Mouse (Mus musculus) adrenal gland, adult 18-20 months (tissue): ENCODE results near the gene Cyb5d1. TPM values are rescaled to one million over a fixed set of nuclear protein-coding genes. Genes with fewer than 3 reads are reported as not detected.
A peak's percentile ranks its signal among the peaks of the same experiment; 100 is the strongest.

ENCODE experiments used
- DNase-seq, 2 experiments: peaks; one replicate each; pipeline ENCODE4 v3.0.0; 2021 to 2022; ENCODE audit warnings: low spot score in 2 of 2
- long read RNA-seq, 2 experiments: library from polyadenylated mRNA; stranded (forward); transcript quantifications; one replicate each; pipeline ENCODE4 v2.0.0; 2021
- total RNA-seq, 2 experiments: library from RNA; stranded (reverse); gene quantifications; 1 replicate in 1 of 2; 2 replicates in 1 of 2; pipeline ENCODE4 v1.2.3; 2021

Cyb5d1 gene
- 10 to 100 TPM; 41.3 to 50.2 TPM for total RNA-seq
- long read RNA-seq, experiment 1, transcript Cyb5d1-201 (4 exons, 753 nt), result major isoform, 22 of 29 reads
- long read RNA-seq, experiment 1, partial matches to known transcripts, result 1 of 29 reads
- long read RNA-seq, experiment 1, other reads (novel, unspliced or antisense), result 6 of 29 reads
- long read RNA-seq, experiment 2, transcript Cyb5d1-201 (4 exons, 753 nt), result major isoform, 44 of 62 reads
- long read RNA-seq, experiment 2, partial matches to known transcripts, result 0 of 62 reads
- long read RNA-seq, experiment 2, other reads (novel, unspliced or antisense), result 18 of 62 reads

DNA sequence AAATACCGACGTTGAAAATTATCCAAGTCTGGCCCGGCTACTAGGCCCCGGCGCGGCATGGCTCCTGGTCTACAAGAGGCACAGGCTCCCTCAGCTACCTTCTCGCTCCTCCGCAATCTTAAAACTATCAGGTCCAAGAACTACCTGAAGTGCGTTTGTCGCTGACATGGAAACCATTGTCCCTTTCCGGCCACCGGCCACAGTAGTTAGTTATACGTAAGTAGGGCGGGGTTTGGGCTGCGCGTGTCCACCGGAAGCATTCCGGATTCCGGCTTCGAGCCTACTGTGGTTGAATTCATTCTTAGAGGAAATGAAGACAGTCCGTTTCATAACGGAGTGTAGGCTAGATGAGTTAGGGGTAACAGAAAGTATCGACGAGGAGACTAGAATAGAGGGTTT, at the start of gene Cyb5d1, which contains the start of gene Naa38:
TSS of gene Cyb5d1 (minus strand) at position 397 of the 399 bp plus-strand sequence.
TSS of gene Naa38 (plus strand) at position 253 of the 399 bp plus-strand sequence.
- peak; percentile 85 to 87 for DNase-seq

DNA sequence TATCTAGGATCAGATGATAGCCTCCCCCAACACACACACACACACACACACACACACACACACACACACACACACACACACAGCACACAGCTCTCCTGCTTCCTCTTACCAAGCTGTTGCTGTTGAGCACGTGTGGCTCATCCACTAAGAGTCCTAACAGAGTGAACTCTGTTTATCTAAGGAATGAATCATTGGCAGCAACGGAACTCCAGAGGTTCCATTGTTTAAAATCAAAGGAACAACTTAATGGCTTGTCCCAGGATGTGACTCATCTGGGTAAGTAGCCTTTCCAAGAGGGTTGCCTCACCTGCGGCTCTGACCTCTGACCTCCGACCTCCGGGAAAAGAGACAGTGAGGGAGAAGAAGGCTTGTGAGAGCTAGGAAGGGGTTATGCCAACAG, 47.9 kb upstream of the Cyb5d1 start:
- no peak for DNase-seq

GRCm38 (mm10) chr11:69437291-69437690, 41.9 kb upstream of the Cyb5d1 start:
- DNase-seq, result no peak

DNA sequence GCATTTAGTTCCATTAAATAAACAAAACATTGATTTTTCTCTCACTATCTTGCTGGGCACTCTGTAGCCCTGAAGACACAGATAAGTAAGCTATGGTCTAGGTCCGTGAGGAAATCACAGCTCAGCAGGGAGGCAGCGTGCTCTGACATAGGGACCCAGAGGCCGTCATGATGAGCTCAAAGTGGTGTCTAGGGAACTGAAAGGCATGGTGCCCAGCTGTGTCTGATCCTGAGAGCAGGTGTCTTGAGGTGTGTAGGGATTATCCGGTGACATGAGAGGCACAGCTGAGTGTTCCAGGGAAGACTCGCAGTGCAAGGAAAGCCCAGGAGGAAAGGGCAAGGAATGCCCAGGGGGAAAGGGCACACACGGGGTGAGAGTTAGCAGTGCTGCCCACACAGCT, 37.8 kb upstream of the Cyb5d1 start:
- no peak for DNase-seq

DNA sequence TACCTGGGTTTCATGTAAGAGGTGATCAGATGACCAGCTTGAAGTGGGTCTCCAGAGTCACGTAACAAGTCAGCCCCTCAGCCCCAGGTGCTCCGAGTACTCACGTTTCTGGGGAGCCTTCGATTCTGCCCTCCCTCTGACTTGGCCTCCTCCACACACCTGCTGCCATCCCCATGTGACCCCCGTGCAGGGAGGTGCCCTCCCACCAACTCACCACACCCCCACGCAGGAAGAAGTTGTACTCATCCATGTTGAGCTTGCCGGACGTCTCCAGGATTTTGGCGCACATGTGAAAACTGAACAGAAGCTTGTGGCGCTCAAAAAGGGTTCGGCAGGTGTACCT, 37.2 kb upstream of the Cyb5d1 start:
- DNase-seq, result no peak

GRCm38 (mm10) chr11:69431829-69432639, 36.6 kb upstream of the Cyb5d1 start:
- peak in 1 of 2 experiments; percentile 58 for DNase-seq

GRCm38 (mm10) chr11:69430631-69431030, 35.2 kb upstream of the Cyb5d1 start:
- no peak for DNase-seq

GRCm38 (mm10) chr11:69429313-69429712, 33.9 kb upstream of the Cyb5d1 start:
- no peak for DNase-seq

DNA sequence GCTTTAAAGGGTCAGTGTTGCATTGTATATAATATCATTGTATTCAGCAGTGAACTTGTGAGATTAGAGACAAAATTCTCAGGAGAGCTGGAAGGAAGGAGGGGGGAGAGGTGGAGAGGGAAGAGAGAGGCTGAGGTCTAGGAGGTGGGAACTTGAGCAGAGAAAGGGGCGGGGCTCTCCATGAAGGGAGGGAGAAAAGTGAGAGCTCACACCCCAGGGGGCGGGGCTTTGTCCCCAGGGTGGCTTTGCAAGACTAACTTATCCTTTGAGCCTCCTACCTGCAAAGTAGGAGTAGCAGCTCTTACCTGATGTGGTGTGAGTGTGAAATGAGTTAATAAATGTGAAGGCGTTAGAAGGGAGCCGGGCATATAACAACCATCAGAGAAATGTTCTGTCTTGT, 33.3 kb upstream of the Cyb5d1 start:
- DNase-seq, result no peak

GRCm38 (mm10) chr11:69426246-69426645, 30.8 kb upstream of the Cyb5d1 start:
- no peak for DNase-seq

GRCm38 (mm10) chr11:69423885-69424284, 28.5 kb upstream of the Cyb5d1 start:
- DNase-seq, result no peak

GRCm38 (mm10) chr11:69422842-69423241, 27.4 kb upstream of the Cyb5d1 start:
- no peak for DNase-seq

DNA sequence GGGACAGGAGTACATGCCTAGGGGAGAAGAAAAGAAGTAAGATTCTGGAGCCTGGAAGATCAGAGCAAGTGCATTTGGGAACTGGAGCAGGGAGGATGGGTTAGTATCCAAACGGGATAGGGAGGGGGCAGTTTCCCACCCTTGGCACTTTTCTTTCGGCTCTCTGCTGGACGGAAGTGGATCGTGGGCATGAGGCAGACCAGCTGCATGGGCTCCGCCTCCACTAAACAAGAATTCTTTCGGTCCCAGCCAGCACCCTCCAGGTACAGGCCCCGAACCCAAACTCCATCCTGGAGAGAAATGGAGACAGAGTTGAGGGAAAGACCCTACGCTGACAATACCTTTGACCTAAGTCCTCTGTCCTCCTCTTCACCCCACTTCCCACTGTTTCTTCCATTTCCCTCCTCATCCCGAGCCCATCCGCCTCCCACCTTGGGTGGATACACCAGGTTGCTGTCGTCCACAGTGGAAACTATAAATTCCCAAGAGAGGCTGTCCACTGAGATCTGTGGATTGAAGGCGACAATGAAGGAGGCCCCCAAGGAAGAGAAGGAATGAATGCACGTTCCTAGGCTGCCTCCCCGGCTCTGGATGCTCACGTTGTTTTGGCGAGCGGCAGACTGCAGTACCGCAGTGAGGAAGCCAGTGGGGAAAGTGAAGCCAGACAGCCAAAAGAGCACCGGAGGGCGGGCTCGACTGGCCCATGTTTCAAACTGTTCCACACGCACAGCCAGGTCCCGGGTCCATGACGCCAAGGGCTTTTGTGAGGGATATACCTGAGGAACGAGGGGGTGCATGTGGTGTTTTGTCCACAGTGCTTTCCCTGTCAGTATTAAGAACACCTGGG, 25.9 kb upstream of the Cyb5d1 start:
- DNase-seq, result no peak

- no peak for DNase-seq
Measured at GRCm38 (mm10) chr11:69420554-69421000, 25.1 kb upstream of the Cyb5d1 start.

DNA sequence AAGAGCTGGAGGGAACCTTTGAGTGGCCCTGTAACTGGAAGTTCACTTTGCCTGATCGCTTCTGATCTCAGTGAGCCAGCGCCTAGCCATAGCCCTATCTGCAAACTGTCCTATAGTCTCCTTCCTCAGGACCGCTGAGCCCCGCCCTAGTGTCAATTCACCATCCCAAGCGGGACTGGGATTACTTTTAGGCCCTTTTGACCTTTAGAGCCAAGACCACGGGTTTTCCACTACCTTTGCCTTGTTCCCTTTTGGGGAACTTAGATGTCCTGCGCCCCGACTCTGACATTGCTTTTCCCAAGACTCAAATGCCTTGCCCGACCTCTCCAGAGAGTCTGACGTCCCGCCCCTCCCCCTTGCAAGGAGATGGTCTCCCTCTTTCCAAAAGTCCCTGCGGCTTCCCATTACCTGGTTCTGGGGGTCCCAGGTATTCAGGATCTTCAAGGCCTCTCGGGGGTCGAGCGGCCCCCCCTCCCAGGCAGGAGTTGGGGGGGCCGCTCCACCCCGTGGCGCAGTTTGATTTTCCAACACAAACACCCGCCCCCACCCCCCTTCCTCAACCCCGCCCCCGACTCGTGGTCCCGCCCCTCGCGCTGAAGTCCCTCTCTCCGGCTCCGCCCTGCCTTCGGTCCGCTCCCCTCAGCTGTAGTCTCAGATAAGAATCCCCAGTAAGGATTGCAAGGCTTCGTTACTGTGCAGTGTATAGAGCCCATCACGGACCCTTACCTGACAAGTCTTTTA, 24.6 kb upstream of the Cyb5d1 start:
- no peak for DNase-seq

DNA sequence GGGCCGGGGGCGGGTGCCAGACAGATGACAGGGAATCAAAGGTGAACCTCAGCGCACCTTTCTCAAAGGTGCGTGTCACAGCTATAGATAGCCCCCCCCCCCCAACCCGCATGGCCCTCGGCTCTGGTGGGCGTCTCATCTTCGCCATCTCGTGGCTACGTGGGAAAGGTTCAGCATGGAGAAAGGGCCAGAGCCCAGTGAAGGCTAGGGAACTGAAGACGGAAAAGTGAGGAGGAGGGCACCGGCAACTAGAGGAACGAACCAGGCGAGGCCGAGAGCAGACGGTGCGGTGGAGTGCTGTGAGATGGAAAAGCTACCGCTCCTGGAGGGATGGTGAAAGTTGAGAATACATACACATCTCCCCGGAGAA, 24.0 kb upstream of the Cyb5d1 start:
- no peak for DNase-seq

DNA sequence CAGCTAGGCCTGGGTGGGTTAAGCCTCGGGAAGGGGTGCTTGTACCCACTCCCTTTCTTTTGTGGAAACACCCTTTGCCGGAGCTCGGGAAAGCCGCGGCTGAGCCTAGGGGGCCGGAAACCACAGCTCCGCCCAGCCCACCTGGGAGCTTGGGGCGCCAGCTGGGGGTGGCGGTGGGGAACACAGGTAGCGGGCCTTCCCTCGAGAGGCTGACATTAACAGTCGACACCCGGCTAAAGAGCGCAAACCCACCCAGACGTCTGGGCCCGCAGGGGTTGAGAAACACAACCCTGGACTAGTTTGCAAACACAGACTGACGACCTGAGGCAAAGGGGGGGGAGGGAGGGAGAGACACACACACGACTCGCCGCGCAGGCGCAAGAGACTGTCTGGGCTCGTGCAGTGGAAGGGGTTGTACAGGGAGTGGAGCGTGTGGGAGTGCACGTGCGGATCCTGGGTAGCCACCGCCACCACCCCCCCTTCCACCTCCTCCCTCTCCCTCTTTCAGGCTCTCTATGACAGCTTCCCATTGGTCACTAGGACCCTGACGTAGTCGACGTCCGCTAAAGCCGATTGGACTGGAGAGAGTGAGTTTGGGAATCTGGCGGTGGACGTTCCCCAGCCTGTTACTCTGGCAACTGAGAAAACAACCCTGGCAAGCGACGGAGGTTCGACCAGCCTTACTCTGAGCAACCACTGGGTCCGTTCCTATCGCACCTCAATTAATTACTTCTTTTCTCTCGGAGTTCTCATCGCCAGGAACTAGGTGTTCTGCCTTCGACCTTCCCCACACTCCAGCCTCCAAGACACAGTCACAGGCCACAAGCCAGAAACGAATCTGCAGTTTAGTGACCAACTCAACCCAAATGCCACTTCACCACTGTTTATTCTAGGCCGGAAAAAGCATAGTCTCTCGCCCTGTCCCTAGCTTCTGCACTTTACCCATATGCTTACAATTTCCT, 23.3 kb upstream of the Cyb5d1 start:
- DNase-seq, result peak; percentile 70 to 75

GRCm38 (mm10) chr11:69417449-69418384, 22.3 kb upstream of the Cyb5d1 start:
- DNase-seq, result peak; percentile 92 to 95
